15 mouse cellular contexts compared by ENCODE assay signal in the genomic region with DNA sequence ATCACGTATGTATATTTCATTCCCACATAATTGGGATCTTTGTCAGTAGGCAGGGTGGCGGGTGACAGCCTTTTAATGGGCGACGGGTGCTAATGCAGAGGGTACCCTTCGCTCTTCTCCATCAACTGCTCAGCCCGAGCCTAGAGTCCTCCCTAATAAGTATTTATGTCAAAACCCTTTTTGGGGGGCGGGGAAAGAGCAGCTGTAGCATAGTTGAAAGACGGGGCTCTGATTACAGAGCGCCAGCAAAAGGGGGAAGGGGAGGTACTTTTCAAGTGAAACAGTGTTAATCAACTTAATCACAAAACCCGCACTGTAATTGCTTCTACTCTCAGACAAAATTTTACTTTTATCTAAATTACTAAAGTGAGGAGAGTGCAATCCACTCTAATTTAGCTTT.
"Had no signal": no experiment of that assay in that cellular context is flagged by ENCODE, and none has a peak within 500 bp of the region (broad histone marks: within the 10 kb centered on the region; RNA-seq: fewer than 3 reads in every experiment).

No protein-coding gene starts in this region.

- H3K27me3 ChIP-seq: liver, embryonic 13.5 days; midbrain, embryonic 12.5 days; neural tube, embryonic 12.5 days; neural tube, embryonic 15.5 days had no signal

- H3K27ac ChIP-seq: liver, embryonic 13.5 days; midbrain, embryonic 12.5 days; neural tube, embryonic 12.5 days; neural tube, embryonic 15.5 days; stomach, postnatal 0 days had no signal

- H3K36me3 ChIP-seq: liver, embryonic 13.5 days; midbrain, embryonic 12.5 days; neural tube, embryonic 12.5 days; neural tube, embryonic 15.5 days had no signal

- H3K4me2 ChIP-seq: liver, embryonic 13.5 days; midbrain, embryonic 12.5 days; neural tube, embryonic 12.5 days; neural tube, embryonic 15.5 days had no signal

- H3K9ac ChIP-seq: liver, embryonic 13.5 days; midbrain, embryonic 12.5 days; neural tube, embryonic 12.5 days; neural tube, embryonic 15.5 days had no signal

- DNase-seq: kidney, adult 18-20 months; kidney, adult 9 months; kidney, postnatal 14 days; kidney, postnatal 4 days; liver, embryonic 13.5 days; lung, adult 2 months; lung, postnatal 14 days; right cerebral cortex, adult 18-20 months; right cerebral cortex, postnatal 14 days; right cerebral cortex, postnatal 4 days; thymus, postnatal 25 days had no signal

- H3K9me3 ChIP-seq: liver, embryonic 13.5 days; midbrain, embryonic 12.5 days; neural tube, embryonic 12.5 days; neural tube, embryonic 15.5 days had no signal

- H3K4me3 ChIP-seq: liver, embryonic 13.5 days; midbrain, embryonic 12.5 days; neural tube, embryonic 12.5 days; neural tube, embryonic 15.5 days had no signal

- H3K4me1 ChIP-seq: liver, embryonic 13.5 days had no signal
